ENCODE assay signal across 42 mouse cellular contexts in genomic region chr11:50845951-50846350, GRCm38 (mm10). TPM values are rescaled to one million over a fixed set of nuclear protein-coding genes. Genes with fewer than 3 reads are reported as not detected.
"Had no signal": no experiment of that assay in that cellular context is flagged by ENCODE, and none has a peak within 500 bp of the region (broad histone marks: within the 10 kb centered on the region; RNA-seq: fewer than 3 reads in every experiment).

No protein-coding gene starts in this region.

- H3K36me3 ChIP-seq: limb, embryonic 10.5 days; limb, embryonic 12.5 days; limb, embryonic 13.5 days; limb, embryonic 15.5 days; liver, embryonic 13.5 days; liver, embryonic 15.5 days; lung, embryonic 15.5 days; midbrain, embryonic 10.5 days; midbrain, embryonic 12.5 days; midbrain, embryonic 13.5 days; midbrain, embryonic 15.5 days; neural tube, embryonic 12.5 days; neural tube, embryonic 13.5 days had no signal

- H3K4me3 ChIP-seq: left cerebral cortex, adult 2 months; limb, embryonic 10.5 days; limb, embryonic 12.5 days; limb, embryonic 13.5 days; limb, embryonic 15.5 days; liver, embryonic 13.5 days; liver, embryonic 15.5 days; lung, embryonic 15.5 days; megakaryocyte, embryonic 14.5 days; midbrain, embryonic 10.5 days; midbrain, embryonic 12.5 days; midbrain, embryonic 13.5 days; midbrain, embryonic 15.5 days; myocyte; neural tube, embryonic 12.5 days; neural tube, embryonic 13.5 days had no signal

- H3K4me2 ChIP-seq: limb, embryonic 12.5 days; limb, embryonic 13.5 days; limb, embryonic 15.5 days; liver, embryonic 13.5 days; liver, embryonic 15.5 days; lung, embryonic 14.5 days; lung, embryonic 15.5 days; midbrain, embryonic 11.5 days; midbrain, embryonic 12.5 days; midbrain, embryonic 13.5 days; midbrain, embryonic 15.5 days; neural tube, embryonic 12.5 days; neural tube, embryonic 13.5 days had no signal

- H3K27ac ChIP-seq: left cerebral cortex, adult 2 months; limb, embryonic 10.5 days; limb, embryonic 12.5 days; limb, embryonic 13.5 days; limb, embryonic 15.5 days; liver, embryonic 13.5 days; liver, embryonic 14.5 days; liver, embryonic 15.5 days; lung, embryonic 15.5 days; macrophage; midbrain, embryonic 12.5 days; midbrain, embryonic 13.5 days; midbrain, embryonic 15.5 days; neural tube, embryonic 12.5 days; neural tube, embryonic 13.5 days had no signal

- DNase-seq: left cerebral cortex, postnatal 4 days; liver; liver, embryonic 13.5 days; lung, adult 18-20 months; lung, adult 2 months; lung, embryonic 14.5 days; lung, postnatal 10 days; lung, postnatal 14 days; lung, postnatal 36 days; lung, postnatal 4 days; midbrain, embryonic 14.5 days had no signal

- H3K9ac ChIP-seq: limb, embryonic 12.5 days; limb, embryonic 13.5 days; limb, embryonic 15.5 days; liver, embryonic 13.5 days; liver, embryonic 14.5 days; liver, embryonic 15.5 days; lung, embryonic 14.5 days; lung, embryonic 15.5 days; midbrain, embryonic 12.5 days; midbrain, embryonic 13.5 days; midbrain, embryonic 15.5 days; neural tube, embryonic 12.5 days; neural tube, embryonic 13.5 days had no signal

- H3K9me3 ChIP-seq: limb, embryonic 10.5 days; limb, embryonic 15.5 days; liver, embryonic 15.5 days; lung, embryonic 15.5 days; midbrain, embryonic 10.5 days; midbrain, embryonic 12.5 days; midbrain, embryonic 15.5 days; neural tube, embryonic 12.5 days; neural tube, embryonic 13.5 days had no signal

- ATAC-seq: lung, postnatal 0 days; midbrain, embryonic 13.5 days; midbrain, embryonic 15.5 days; midbrain, embryonic 16.5 days had no signal

RNA-seq across cellular contexts. Expression of gene Grm6, which starts 4.5 kb away (rescaled TPM):
- total RNA-seq: left cerebral cortex, adult 2 months; left cerebral cortex, adult 8-10 months; left cerebral cortex, postnatal 14 days; left cerebral cortex, postnatal 25 days; left cerebral cortex, postnatal 36 days; left cerebral cortex, postnatal 4 days; megakaryocyte progenitor cell, adult 5-6 weeks; megakaryocyte-erythroid progenitor cell, adult 5-6 weeks; midbrain, postnatal 0 days had no signal
- polyA plus RNA-seq: limb, embryonic 10.5 days; limb, embryonic 13.5 days; liver, embryonic 13.5 days; lung, embryonic 14.5 days; lung, embryonic 16.5 days; macrophage; midbrain, embryonic 10.5 days; midbrain, embryonic 11.5 days; midbrain, embryonic 12.5 days; midbrain, embryonic 14.5 days; midbrain, embryonic 16.5 days; midbrain, postnatal 0 days; myocyte; neural tube, embryonic 11.5 days; neural tube, embryonic 13.5 days had no signal

RNA-seq across cellular contexts. Expression of gene Zfp879, which starts 4.6 kb away (rescaled TPM):
- total RNA-seq: megakaryocyte, adult 5-6 weeks; monocyte, adult 5-6 weeks had no signal
- polyA plus RNA-seq: macrophage, myocyte had no signal

RNA-seq across cellular contexts. Expression of gene Zfp454, which starts 41.5 kb away (rescaled TPM):
- total RNA-seq: megakaryocyte progenitor cell, adult 5-6 weeks; megakaryocyte, adult 5-6 weeks; megakaryocyte-erythroid progenitor cell, adult 5-6 weeks; monocyte, adult 5-6 weeks had no signal
- polyA plus RNA-seq: macrophage had no signal
